Mouse (Mus musculus) CH12.LX (cell line): Measurements from ENCODE around the gene Gm20388. TPM values are rescaled to one million over a fixed set of nuclear protein-coding genes. Genes with fewer than 3 reads are reported as not detected.
A peak's percentile ranks its signal among the peaks of the same experiment; 100 is the strongest.

Source experiments
- DNase-seq: peaks from one replicate; pipeline ENCODE4 v3.0.0-alpha.2; 2013; ENCODE audit errors: extremely low read depth
- H3K27ac ChIP-seq: 2 replicates; pipeline ENCODE4 v1.5.1; 2012; ENCODE audit warnings: low read depth, mild to moderate bottlenecking, control low read depth, moderate library complexity; ENCODE audit not compliant: insufficient read depth
- H3K27me3 ChIP-seq: replicated peaks from 2 replicates; pipeline ENCODE3; 2012; ENCODE audit warnings: inconsistent platforms
- H3K36me3 ChIP-seq, 2 experiments: replicated peaks in 1 of 2; 2 replicates each; pipeline versions ENCODE3 to v1.6.1; 2012; ENCODE audit warnings: inconsistent platforms in 1 of 2, low read length in 1 of 2, mild to moderate bottlenecking in 1 of 2, mixed read lengths in 1 of 2, moderate library complexity in 1 of 2; ENCODE audit not compliant: control insufficient read depth in 1 of 2, insufficient read depth in 1 of 2
- H3K4me1 ChIP-seq, 2 experiments: 2 replicates each; pipeline ENCODE4 v1.6.1; 2012; ENCODE audit warnings: inconsistent platforms in 1 of 2, moderate library complexity in 1 of 2; ENCODE audit not compliant: insufficient read depth in 2 of 2, control insufficient read depth in 1 of 2
- H3K4me2 ChIP-seq: 2 replicates; pipeline ENCODE4 v1.6.1; 2012; ENCODE audit warnings: low read depth, mild to moderate bottlenecking, control low read depth; ENCODE audit not compliant: poor library complexity, insufficient read depth, severe bottlenecking
- H3K4me3 ChIP-seq, 3 experiments: fragments of 150-350 bp in 1 of 3; sonication (generic) in 1 of 3; replicated peaks in 1 of 3; 2 replicates each; pipeline versions ENCODE3 to v1.5.1; 2011 to 2012; ENCODE audit warnings: low read depth in 2 of 3, low read length in 2 of 3, mild to moderate bottlenecking in 2 of 3, moderate library complexity in 2 of 3, control low read depth in 1 of 3, improper control_type of control experiment in 1 of 3, inconsistent platforms in 1 of 3, mixed read lengths in 1 of 3; ENCODE audit not compliant: poor library complexity in 1 of 3
- H3K79me2 ChIP-seq: replicated peaks from 2 replicates; pipeline ENCODE4 v1.6.1; 2012; ENCODE audit warnings: mild to moderate bottlenecking, moderate library complexity; ENCODE audit not compliant: control insufficient read depth, poor library complexity, insufficient read depth, severe bottlenecking; ENCODE audit errors: extremely low read depth
- H3K9ac ChIP-seq: 2 replicates; pipeline ENCODE4 v1.6.1; 2012; ENCODE audit warnings: low read depth, mild to moderate bottlenecking, control low read depth, moderate library complexity; ENCODE audit not compliant: insufficient read depth
- H3K9me3 ChIP-seq: replicated peaks from 2 replicates; pipeline ENCODE3; 2012; ENCODE audit warnings: low read length, inconsistent platforms, mixed read lengths
- BHLHE40 ChIP-seq: IDR thresholded peaks from 2 replicates; pipeline ENCODE4 v1.6.1; 2011; ENCODE audit warnings: mild to moderate bottlenecking, low read depth, low read length, improper control_type of control experiment
- CHD1 ChIP-seq: IDR thresholded peaks from 2 replicates; pipeline ENCODE4 v1.6.1; 2012; ENCODE audit warnings: low read depth, low read length, improper control_type of control experiment, inconsistent platforms
- CTCF ChIP-seq, 2 experiments: IDR thresholded peaks in 1 of 2; conservative IDR thresholded peaks in 1 of 2; 2 replicates each; pipeline ENCODE4 v1.5.1; 2011 to 2012; ENCODE audit warnings: low read depth in 2 of 2, low read length in 2 of 2, improper control_type of control experiment in 1 of 2, inconsistent platforms in 1 of 2, mild to moderate bottlenecking in 1 of 2, moderate library complexity in 1 of 2
- E2F4 ChIP-seq: IDR thresholded peaks from 2 replicates; pipeline ENCODE4 v1.6.1; 2011; ENCODE audit warnings: low read depth, low read length, improper control_type of control experiment; ENCODE audit not compliant: insufficient replicate concordance
- EP300 ChIP-seq: IDR thresholded peaks from 2 replicates; pipeline ENCODE4 v1.6.1; 2011; ENCODE audit warnings: low read length, improper control_type of control experiment
- IRF4 ChIP-seq: IDR thresholded peaks from 2 replicates; pipeline ENCODE4 v1.6.1; 2014; ENCODE audit warnings: low read depth, mild to moderate bottlenecking, inconsistent platforms, low read length, improper control_type of control experiment
- JUND ChIP-seq: conservative IDR thresholded peaks from 2 replicates; pipeline ENCODE4 v1.6.1; 2011; ENCODE audit warnings: low read depth, low read length, improper control_type of control experiment
- MAFK ChIP-seq: IDR thresholded peaks from 2 replicates; pipeline ENCODE4 v1.6.1; 2011; ENCODE audit warnings: low read length, improper control_type of control experiment; ENCODE audit not compliant: insufficient replicate concordance
- MYC ChIP-seq: IDR thresholded peaks from 2 replicates; pipeline ENCODE4 v1.6.1; 2011; ENCODE audit warnings: low read depth, mild to moderate bottlenecking, improper control_type of control experiment, low read length
- NELFE ChIP-seq: IDR thresholded peaks from 2 replicates; pipeline ENCODE4 v1.6.1; 2011; ENCODE audit warnings: low read depth, low read length, improper control_type of control experiment
- PAX5 ChIP-seq: IDR thresholded peaks from 2 replicates; pipeline ENCODE4 v1.6.1; 2012; ENCODE audit warnings: low read length, inconsistent platforms, mixed read lengths
- POLR2A ChIP-seq: IDR thresholded peaks from 2 replicates; pipeline ENCODE4 v1.6.1; 2011; ENCODE audit warnings: low read depth, mild to moderate bottlenecking, improper control_type of control experiment, low read length
- RAD21 ChIP-seq: IDR thresholded peaks from 2 replicates; pipeline ENCODE4 v1.6.1; 2011; ENCODE audit warnings: low read depth, mild to moderate bottlenecking, low read length, improper control_type of control experiment, moderate library complexity
- RCOR1 ChIP-seq: conservative IDR thresholded peaks from 2 replicates; pipeline ENCODE4 v1.6.1; 2012; ENCODE audit warnings: low read depth, mild to moderate bottlenecking, inconsistent platforms, low read length, improper control_type of control experiment
- SMC3 ChIP-seq: IDR thresholded peaks from 2 replicates; pipeline ENCODE4 v1.6.1; 2011; ENCODE audit warnings: low read depth, low read length, improper control_type of control experiment
- UBTF ChIP-seq: IDR thresholded peaks from 2 replicates; pipeline ENCODE4 v1.6.1; 2012; ENCODE audit warnings: low read depth, mild to moderate bottlenecking, inconsistent platforms, low read length, improper control_type of control experiment, moderate library complexity
- USF1 ChIP-seq: IDR thresholded peaks from 2 replicates; pipeline ENCODE4 v1.6.1; 2014; ENCODE audit warnings: low read depth, mild to moderate bottlenecking, inconsistent platforms, low read length, improper control_type of control experiment
- USF2 ChIP-seq: conservative IDR thresholded peaks from 2 replicates; pipeline ENCODE4 v1.6.1; 2011; ENCODE audit warnings: low read depth, low read length, improper control_type of control experiment
- ZC3H11A ChIP-seq: IDR thresholded peaks from 2 replicates; pipeline ENCODE4 v1.6.1; 2012; ENCODE audit warnings: low read depth, mild to moderate bottlenecking, inconsistent platforms, low read length, improper control_type of control experiment
- dilution Hi-C: fragments of 300-500 bp; cut with MboI; formaldehyde crosslinking; loops from 2 replicates; pipeline ENCODE4 v1.14.3; 2020; ENCODE audit warnings: low sequenced_read_pairs; ENCODE audit not compliant: extremely low pct_unique_long_range_greater_than_20kb, extremely low pct_ligation_motif_present
- in situ Hi-C: fragments of 300-500 bp; cut with MboI; formaldehyde crosslinking; loops from 3 replicates; pipeline ENCODE4 v1.14.3; 2019; ENCODE audit warnings: low sequenced_read_pairs, low pct_ligation_motif_present, low pct_unique_long_range_greater_than_20kb, mixed read lengths
- polyA plus RNA-seq: library from polyadenylated mRNA; unstranded; fragments of >175 nt; gene quantifications from 2 replicates; pipeline ENCODE4 v1.2.1, GENCODE M21; 2012; ENCODE audit warnings: low read depth; ENCODE audit not compliant: insufficient read length
- total RNA-seq, 2 experiments: library from RNA; depleted of rRNA; stranded (reverse); fragments of 300-350 nt in 1 of 2; fragments of >200 nt in 1 of 2; gene quantifications; 2 replicates each; pipeline ENCODE4 v1.2.3; 2012 to 2014

Gm20388 gene
- total and polyA plus RNA-seq, 3 experiments = 14.8 to 26.3 (median 22.2) TPM

DNA sequence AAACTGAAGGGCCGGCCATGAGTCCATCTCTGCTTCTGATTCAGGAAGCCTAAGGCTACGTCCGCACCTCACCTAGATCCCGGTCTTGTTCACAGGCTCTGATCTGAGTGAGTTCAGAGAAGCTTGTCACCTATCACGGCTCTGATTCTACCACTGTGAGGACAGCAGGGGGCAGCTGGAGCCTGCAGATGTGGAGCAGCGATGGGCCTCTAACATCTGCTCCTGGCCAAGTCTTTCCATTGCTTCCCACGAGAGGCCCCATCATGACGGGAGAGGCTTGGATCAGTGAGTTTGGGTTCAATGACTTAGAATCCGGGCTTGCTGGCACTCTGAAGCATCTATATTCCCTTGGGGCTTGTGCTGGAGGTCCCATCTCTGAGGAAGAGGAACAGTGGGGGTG lies 1963.4 kb downstream of the Gm20388 start:
- Histone ChIP-seq H3K27ac (no peak overlapping the region), H3K79me2 (no peaks in the 10 kb centered on the region), H3K9ac (no peak overlapping the region), H3K4me1 (peaks cover 22 to 84% of the 10 kb centered on the region in 2 experiments), H3K27me3 (no peaks in the 10 kb centered on the region), H3K4me2 (no peak overlapping the region), H3K4me3 (no peak overlapping the region), H3K36me3 (peaks cover 0 to 3% of the 10 kb centered on the region in 2 experiments), H3K9me3 (no peaks in the 10 kb centered on the region)
- in situ Hi-C loops (loop anchor here (10.0 kb wide), 1 partner anchor 51 kb away; no protein-coding TSS in a partner anchor), dilution Hi-C loops (no loop called here)
- DNase-seq = peak; percentile 64
- TF ChIP-seq IRF4 = peak; percentile 59; the same call in 1 of the 2 replicates
- peak in 1 of 2 experiments; percentile 79; a peak in 2 of 4 replicates for TF ChIP-seq CTCF (conservative IDR thresholded peaks at IDR 0.05 in 1 of 2, IDR thresholded peaks at IDR 0.05 in 1 of 2; ENCODE audit: low read depth in 2 of 2, low read length in 2 of 2)
- TF ChIP-seq ZC3H11A = no peak; the same call in 1 of the 2 replicates
- TF ChIP-seq SMC3 = peak; percentile 89
- TF ChIP-seq RAD21 = peak; percentile 81

- no peaks in the 10 kb centered on the region for H3K79me2 ChIP-seq
- DNase-seq = no peak
- no peak overlapping the region for H3K4me2 ChIP-seq
- no peak for TF ChIP-seq CTCF (conservative IDR thresholded peaks at IDR 0.05 in 1 of 2, IDR thresholded peaks at IDR 0.05 in 1 of 2; ENCODE audit: low read depth in 2 of 2, low read length in 2 of 2)
- TF ChIP-seq NELFE = no peak
- TF ChIP-seq MYC = no peak
- no peak for TF ChIP-seq E2F4
- TF ChIP-seq JUND = no peak
- TF ChIP-seq IRF4 = no peak
- no peak for TF ChIP-seq UBTF
- no peak for TF ChIP-seq USF2
- TF ChIP-seq MAFK = no peak
- TF ChIP-seq USF1 = no peak
- TF ChIP-seq EP300 = no peak
- TF ChIP-seq RCOR1 = no peak
- TF ChIP-seq BHLHE40 = no peak
- no peak for TF ChIP-seq POLR2A
- TF ChIP-seq PAX5 = no peak
- no peak for TF ChIP-seq RAD21
- no peak for TF ChIP-seq CHD1
- H3K9me3 ChIP-seq = no peaks in the 10 kb centered on the region
- H3K9ac ChIP-seq = no peak overlapping the region
- dilution Hi-C loops (no loop called here), in situ Hi-C loops (loop anchor here (10.0 kb wide), 1 partner anchor 50 kb away; no protein-coding TSS in a partner anchor)
- no peak overlapping the region for H3K27ac ChIP-seq
- no peaks in the 10 kb centered on the region for H3K27me3 ChIP-seq
- peaks cover 6 to 13% of the 10 kb centered on the region in 2 experiments for H3K36me3 ChIP-seq
- peaks cover 27 to 92% of the 10 kb centered on the region in 2 experiments for H3K4me1 ChIP-seq
- H3K4me3 ChIP-seq = no peak overlapping the region
Measured at GRCm38 (mm10) chr8:121875045-121875444, 1964.4 kb downstream of the Gm20388 start.
